Mouse (Mus musculus): ENCODE results near the gene Nfkb2.

DNA sequence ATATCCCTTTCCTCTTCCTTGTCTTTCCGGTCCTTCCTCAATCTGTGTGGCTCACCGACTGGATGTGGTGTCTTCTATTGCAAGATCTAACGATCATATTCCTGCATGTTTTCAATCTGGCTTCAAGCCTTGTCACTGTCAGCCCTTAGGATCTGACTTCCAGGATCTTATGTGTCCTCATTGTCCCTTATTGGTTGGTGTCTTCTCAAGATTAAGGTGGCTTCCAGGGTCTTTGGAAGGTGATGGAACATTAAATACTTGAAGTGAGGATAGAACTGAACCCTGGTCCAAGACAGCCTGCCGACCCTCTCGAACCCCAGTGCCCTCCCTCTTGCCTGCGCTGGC, 34.8 kb downstream of the Nfkb2 start:
- TF ChIP-seq POLR2A (IDR thresholded peaks at IDR 0.05; ENCODE audit: borderline replicate concordance, insufficient read depth, low read length) (no peak), CTCF (IDR thresholded peaks at IDR 0.05; ENCODE audit: borderline replicate concordance, insufficient read depth, low read depth, low read length) (no peak)
